Mouse (Mus musculus) stomach, postnatal 0 days (tissue): ENCODE measurements around the gene Klhl7. TPM values are rescaled to one million over a fixed set of nuclear protein-coding genes. Genes with fewer than 3 reads are reported as not detected.

ENCODE experiments used
- ATAC-seq: fragments of 200-750 bp; cut with Nextera tagmentation; 2 replicates; pipeline ENCODE4 v1.8.0; 2017; ENCODE audit not compliant: low FRiP score, low TSS enrichment
- DNase-seq: peaks from one replicate; pipeline ENCODE4 v3.0.0-alpha.2; 2016; ENCODE audit warnings: low spot score
- H3K27ac ChIP-seq: fragments of 300-500 bp; sonication (generic); replicated peaks from 2 replicates; pipeline ENCODE4 v1.5.1; 2014; ENCODE audit warnings: mild to moderate bottlenecking, control low read depth
- H3K27me3 ChIP-seq: fragments of 300-500 bp; sonication (generic); 2 replicates; pipeline ENCODE4 v1.6.1; 2014; ENCODE audit warnings: low read length; ENCODE audit not compliant: control insufficient read depth, insufficient read depth
- H3K36me3 ChIP-seq: fragments of 300-500 bp; sonication (generic); 2 replicates; pipeline ENCODE4 v1.6.1; 2014; ENCODE audit warnings: low read length, mixed read lengths; ENCODE audit not compliant: control insufficient read depth, insufficient read depth
- H3K4me1 ChIP-seq: fragments of 300-500 bp; sonication (generic); replicated peaks from 2 replicates; pipeline ENCODE4 v1.6.1; 2014; ENCODE audit warnings: antibody characterized with exemption; ENCODE audit not compliant: control insufficient read depth, insufficient read depth
- H3K4me2 ChIP-seq: fragments of 300-500 bp; sonication (generic); replicated peaks from 2 replicates; pipeline ENCODE4 v1.6.1; 2014; ENCODE audit warnings: low read depth, mild to moderate bottlenecking, control low read depth, moderate library complexity
- H3K4me3 ChIP-seq: fragments of 300-500 bp; sonication (generic); 2 replicates; pipeline ENCODE4 v1.5.1; 2014; ENCODE audit warnings: low read depth, low read length, control low read depth
- H3K9ac ChIP-seq: fragments of 300-500 bp; sonication (generic); 2 replicates; pipeline ENCODE4 v1.6.1; 2014; ENCODE audit warnings: mild to moderate bottlenecking, low read length, control low read depth, mixed read lengths
- H3K9me3 ChIP-seq: fragments of 300-500 bp; sonication (generic); 2 replicates; pipeline ENCODE4 v1.6.1; 2016; ENCODE audit warnings: low read length; ENCODE audit not compliant: control insufficient read depth
- CTCF ChIP-seq: IDR thresholded peaks from 2 replicates; pipeline ENCODE4 v1.5.1; 2016; ENCODE audit warnings: antibody characterized with exemption, low read depth, mild to moderate bottlenecking, moderate library complexity
- EP300 ChIP-seq: optimal IDR thresholded peaks from 2 replicates; pipeline ENCODE3; 2016; ENCODE audit warnings: antibody characterized with exemption
- WGBS: fragments of 180-500 bp; shearing (Covaris S2); extraction: QIAGEN DNeasy Blood & Tissue Kit; methylation state at CpG from one replicate; pipeline ENCODE4 v1.1.7; 2014; 5-methylcytosine and 5-hydroxymethylcytosine counted together
- polyA plus RNA-seq: library from polyadenylated mRNA; unstranded; fragments of >200 nt; fragmentation: Nextera tagmentation; extraction: Ambion mirVana; gene quantifications from 2 replicates; pipeline ENCODE4 v1.2.1, GENCODE M21; 2015

Gene Klhl7
- polyA plus RNA-seq, 1 experiment from 2014 or later, result 23.6 TPM

DNA sequence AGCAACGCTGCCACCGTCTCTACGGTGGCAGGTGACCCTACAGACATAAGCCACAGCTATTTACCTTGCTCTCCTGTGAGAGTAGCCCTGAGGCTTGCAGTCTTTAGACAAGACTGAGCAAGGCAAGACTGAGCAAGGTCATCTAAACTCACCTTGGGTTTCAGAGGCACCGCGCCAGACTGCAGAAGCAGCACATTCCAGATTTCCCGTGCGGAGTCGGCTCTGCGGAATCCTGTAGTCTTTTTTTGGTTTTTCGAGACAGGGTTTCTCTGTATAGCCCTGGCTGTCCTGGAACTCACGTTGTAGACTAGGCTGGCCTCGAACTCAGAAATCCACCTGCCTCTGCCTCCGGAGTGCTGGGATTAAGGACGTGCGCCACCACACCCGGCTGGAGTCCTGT, 14.2 kb upstream of the Klhl7 start:
- ATAC-seq, result no peak
- Histone ChIP-seq H3K4me1 (no peaks in the 10 kb centered on the region), H3K4me2 (no peak overlapping the region), H3K36me3 (no peaks in the 10 kb centered on the region), H3K9ac (no peak overlapping the region), H3K27ac (no peak overlapping the region), H3K27me3 (no peaks in the 10 kb centered on the region), H3K4me3 (no peak overlapping the region), H3K9me3 (no peaks in the 10 kb centered on the region)
- 85% methylated on average over 16 of the region's 16 CpGs for WGBS
- no peak for DNase-seq
- TF ChIP-seq CTCF, result no peak
- TF ChIP-seq EP300, result no peak

DNA sequence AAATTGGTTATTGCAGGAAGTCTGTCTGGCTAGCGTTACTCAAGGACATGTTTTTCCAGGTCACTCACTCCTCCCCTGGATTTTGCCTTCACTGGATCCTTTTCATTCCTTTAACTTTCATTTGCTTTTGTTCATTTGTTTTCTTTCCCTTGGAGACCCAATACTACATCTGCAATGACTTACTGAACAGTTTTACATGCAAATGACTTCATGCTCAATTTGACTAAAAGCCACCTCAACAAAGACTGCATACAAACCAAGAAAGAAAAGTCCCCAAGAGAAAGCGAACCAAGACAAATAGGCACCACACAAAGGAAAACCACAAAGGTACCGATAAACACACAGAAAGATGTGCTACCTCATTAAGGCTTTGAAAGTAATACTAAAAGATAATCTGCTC, 13.5 kb upstream of the Klhl7 start:
- TF ChIP-seq EP300, result no peak
- TF ChIP-seq CTCF, result no peak
- H3K36me3 ChIP-seq, result no peaks in the 10 kb centered on the region
- ATAC-seq, result no peak
- no peak overlapping the region for H3K4me2 ChIP-seq
- no peaks in the 10 kb centered on the region for H3K4me1 ChIP-seq
- no peak overlapping the region for H3K27ac ChIP-seq
- no peak overlapping the region for H3K9ac ChIP-seq
- no peak overlapping the region for H3K4me3 ChIP-seq
- no peaks in the 10 kb centered on the region for H3K9me3 ChIP-seq
- no peaks in the 10 kb centered on the region for H3K27me3 ChIP-seq
- DNase-seq, result no peak
- 76% methylated on average over 3 of the region's 3 CpGs for WGBS

DNA sequence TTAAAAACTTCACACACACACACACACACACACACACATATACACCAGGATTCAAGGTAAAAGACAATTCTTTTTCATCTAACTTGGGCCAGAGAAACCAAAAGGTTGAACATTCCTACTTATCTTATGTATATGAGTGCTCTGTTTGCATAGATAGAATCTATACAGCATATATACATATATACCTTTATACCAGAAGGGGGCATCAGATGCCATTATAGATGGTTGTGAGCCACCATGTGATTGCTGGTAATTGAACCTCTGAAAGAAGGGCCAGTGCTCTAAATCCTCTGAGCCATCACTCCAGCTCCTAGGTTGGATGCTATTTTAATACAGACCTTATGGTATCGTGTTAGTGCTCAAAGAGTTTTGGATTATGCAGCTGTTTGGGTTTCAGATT, 12.0 kb upstream of the Klhl7 start:
- H3K9me3 ChIP-seq, result no peaks in the 10 kb centered on the region
- TF ChIP-seq CTCF (peak; percentile 25; the same call in 1 of the 2 replicates), EP300 (no peak)
- no peak overlapping the region for H3K4me2 ChIP-seq
- no peak overlapping the region for H3K9ac ChIP-seq
- H3K36me3 ChIP-seq, result no peaks in the 10 kb centered on the region
- ATAC-seq, result no peak
- H3K4me3 ChIP-seq, result no peak overlapping the region
- H3K4me1 ChIP-seq, result no peaks in the 10 kb centered on the region
- DNase-seq, result no peak
- no peaks in the 10 kb centered on the region for H3K27me3 ChIP-seq
- no peak overlapping the region for H3K27ac ChIP-seq
- 83% methylated on average over 1 of the region's 1 CpGs for WGBS

DNA sequence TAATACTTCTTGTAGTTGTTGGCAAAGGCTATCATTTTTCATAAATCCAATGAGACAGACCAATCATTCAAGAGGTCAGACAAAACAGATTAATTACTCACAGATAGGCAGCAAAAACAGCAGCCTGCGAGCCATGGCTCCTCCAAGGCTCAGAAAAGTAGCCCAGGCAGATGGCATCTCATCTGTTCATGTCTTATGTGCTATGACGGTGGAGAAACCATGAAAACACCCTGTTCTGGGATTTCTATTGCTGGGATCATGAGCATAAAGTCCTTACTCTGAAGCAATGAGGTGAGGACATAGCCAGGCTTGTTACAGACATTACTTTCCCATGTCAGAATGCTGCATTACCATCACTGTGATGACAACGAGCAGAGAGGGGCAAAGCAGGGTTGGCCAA, 7.9 kb upstream of the Klhl7 start:
- no peaks in the 10 kb centered on the region for H3K9me3 ChIP-seq
- TF ChIP-seq CTCF, result no peak
- no peak for TF ChIP-seq EP300
- no peaks in the 10 kb centered on the region for H3K4me1 ChIP-seq
- DNase-seq (no peak), ATAC-seq (no peak)
- no peak overlapping the region for H3K4me2 ChIP-seq
- H3K27ac ChIP-seq, result no peak overlapping the region
- H3K9ac ChIP-seq, result no peak overlapping the region
- no peak overlapping the region for H3K4me3 ChIP-seq
- H3K36me3 ChIP-seq, result no peaks in the 10 kb centered on the region
- H3K27me3 ChIP-seq, result no peaks in the 10 kb centered on the region
- WGBS, result 67% methylated on average over 3 of the region's 3 CpGs

DNA sequence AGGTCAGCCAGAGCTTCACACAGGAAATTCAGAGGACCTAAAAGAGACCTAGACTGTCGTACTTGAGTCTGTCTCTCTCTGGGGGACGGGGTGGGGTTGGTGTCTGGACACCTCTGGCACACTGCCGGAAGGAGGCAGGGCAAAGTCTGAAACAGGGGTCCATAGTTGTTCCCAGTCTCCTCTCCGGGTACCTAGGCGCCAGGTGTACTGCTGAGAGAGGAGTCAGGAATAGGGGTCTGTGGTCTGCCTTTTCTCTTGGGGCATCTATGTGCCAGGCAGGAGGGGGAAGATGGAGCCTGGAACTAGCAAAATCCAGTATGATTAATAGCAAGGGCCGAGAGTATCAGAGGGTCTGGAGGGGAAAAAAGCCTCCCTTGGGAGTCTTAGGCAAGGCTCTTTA, 5.0 kb upstream of the Klhl7 start:
- H3K27me3 ChIP-seq, result no peaks in the 10 kb centered on the region
- H3K4me1 ChIP-seq, result no peaks in the 10 kb centered on the region

DNA sequence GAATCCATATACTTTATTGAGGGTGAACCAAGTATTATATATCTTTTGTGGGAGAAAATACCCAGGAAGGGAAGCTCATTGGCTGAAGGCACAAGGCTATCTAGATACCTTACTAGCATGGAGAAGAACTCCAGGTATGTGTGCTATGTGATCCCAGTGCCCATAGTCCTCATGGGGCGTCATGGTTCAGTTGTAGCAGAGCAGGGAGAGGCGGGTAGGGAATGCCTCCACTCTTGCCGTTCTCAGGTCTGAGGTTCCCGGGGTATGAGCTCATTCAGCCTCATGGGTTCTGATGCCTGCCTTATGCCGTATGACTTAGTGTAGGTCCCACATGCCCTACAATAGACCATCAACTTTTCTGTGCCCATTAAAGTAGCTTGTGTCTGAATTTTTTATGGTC, 4.5 kb upstream of the Klhl7 start:
- ATAC-seq (no peak), DNase-seq (no peak)
- H3K4me2 ChIP-seq, result no peak overlapping the region
- TF ChIP-seq EP300, result no peak
- TF ChIP-seq CTCF, result no peak
- H3K9me3 ChIP-seq, result no peaks in the 10 kb centered on the region
- H3K27ac ChIP-seq, result no peak overlapping the region
- no peak overlapping the region for H3K9ac ChIP-seq
- 59% methylated on average over 5 of the region's 5 CpGs for WGBS
- no peaks in the 10 kb centered on the region for H3K27me3 ChIP-seq
- H3K4me1 ChIP-seq, result no peaks in the 10 kb centered on the region
- no peaks in the 10 kb centered on the region for H3K36me3 ChIP-seq
- H3K4me3 ChIP-seq, result no peak overlapping the region

More for the DNA sequence above, 5.0 kb upstream of the Klhl7 start:
- TF ChIP-seq CTCF, result no peak
- no peak for TF ChIP-seq EP300
- DNase-seq (no peak), ATAC-seq (no peak)
- Histone ChIP-seq H3K9me3 (no peaks in the 10 kb centered on the region), H3K4me3 (no peak overlapping the region), H3K36me3 (no peaks in the 10 kb centered on the region), H3K9ac (no peak overlapping the region), H3K4me2 (no peak overlapping the region), H3K27ac (no peak overlapping the region)
- WGBS, result 77% methylated on average over 6 of the region's 6 CpGs
